Mouse (Mus musculus): ENCODE results near the gene H2-M5.
"Not testable (repeated sequence)": the region's sequence is repeated elsewhere in the genome, so short reads cannot be mapped to it uniquely, and the experiment has no call there.

H2-M5 gene

GRCm38 (mm10) chr17:36989437-36989836 lies at the start of gene H2-M5:
Gene H2-M5, minus strand, starts transcription at chr17:36989537.
- no peak for DNase-seq (ENCODE audit: low read depth, low spot score)

GRCm38 (mm10) chr17:37029162-37029561 lies 39.8 kb upstream of the H2-M5 start:
- no peak for DNase-seq (ENCODE audit: low read depth, low spot score)

GRCm38 (mm10) chr17:37028683-37029120 lies 39.4 kb upstream of the H2-M5 start:
- DNase-seq (ENCODE audit: low read depth, low spot score), result peak; percentile 76

GRCm38 (mm10) chr17:37028212-37028611 lies 38.9 kb upstream of the H2-M5 start:
- no peak for DNase-seq (ENCODE audit: low read depth, low spot score)

- DNase-seq (ENCODE audit: low read depth, low spot score), result no peak
Measured at GRCm38 (mm10) chr17:37027486-37027885, 38.1 kb upstream of the H2-M5 start.

- DNase-seq (ENCODE audit: low read depth, low spot score), result no peak
Measured at GRCm38 (mm10) chr17:37026425-37026824, 37.1 kb upstream of the H2-M5 start.

- no peak for DNase-seq (ENCODE audit: low read depth, low spot score)
Measured at GRCm38 (mm10) chr17:37022628-37023576, 33.6 kb upstream of the H2-M5 start, which contains the start of gene Mog. Gene Mog, minus strand, starts transcription at chr17:37023398.

GRCm38 (mm10) chr17:37019242-37019641 lies 29.9 kb upstream of the H2-M5 start:
- not testable (repeated sequence) for DNase-seq (ENCODE audit: low read depth, low spot score)

- DNase-seq (ENCODE audit: low read depth, low spot score), result no peak
Measured at GRCm38 (mm10) chr17:37018328-37018727, 29.0 kb upstream of the H2-M5 start.

- no peak for DNase-seq (ENCODE audit: low read depth, low spot score)
Measured at GRCm38 (mm10) chr17:37016333-37016732, 27.0 kb upstream of the H2-M5 start.

GRCm38 (mm10) chr17:37012141-37012540 lies 22.8 kb upstream of the H2-M5 start:
- DNase-seq (ENCODE audit: low read depth, low spot score), result no peak

GRCm38 (mm10) chr17:37011719-37012118 lies 22.4 kb upstream of the H2-M5 start:
- DNase-seq (ENCODE audit: low read depth, low spot score), result no peak

- peak; percentile 32 for DNase-seq (ENCODE audit: low read depth, low spot score)
Measured at GRCm38 (mm10) chr17:37009460-37010042, 20.2 kb upstream of the H2-M5 start.

GRCm38 (mm10) chr17:37008161-37008560 lies 18.8 kb upstream of the H2-M5 start:
- no peak for DNase-seq (ENCODE audit: low read depth, low spot score)

GRCm38 (mm10) chr17:37003366-37003765 lies 14.0 kb upstream of the H2-M5 start:
- no peak for DNase-seq (ENCODE audit: low read depth, low spot score)

GRCm38 (mm10) chr17:37002364-37003330 lies 13.3 kb upstream of the H2-M5 start:
- DNase-seq (ENCODE audit: low read depth, low spot score), result no peak

GRCm38 (mm10) chr17:37000863-37001262 lies 11.5 kb upstream of the H2-M5 start, which contains the start of gene Zfp57:
Gene Zfp57, plus strand, starts transcription at chr17:37001163.
- DNase-seq (ENCODE audit: low read depth, low spot score), result no peak

GRCm38 (mm10) chr17:36998477-36998876 lies 9.1 kb upstream of the H2-M5 start:
- DNase-seq (ENCODE audit: low read depth, low spot score), result no peak

GRCm38 (mm10) chr17:36997033-36997735 lies 7.8 kb upstream of the H2-M5 start:
- DNase-seq (ENCODE audit: low read depth, low spot score), result peak; percentile 52

- DNase-seq (ENCODE audit: low read depth, low spot score), result no peak
Measured at GRCm38 (mm10) chr17:36995448-36995847, 6.1 kb upstream of the H2-M5 start.

GRCm38 (mm10) chr17:36994528-36994927 lies 5.2 kb upstream of the H2-M5 start:
- no peak for DNase-seq (ENCODE audit: low read depth, low spot score)

Measured in CD4-positive helper T cell, adult 2 months (primary cell).